Mouse (Mus musculus): ENCODE measurements around the gene Gm5039. TPM values are rescaled to one million over a fixed set of nuclear protein-coding genes. Genes with fewer than 3 reads are reported as not detected.
"Not testable (repeated sequence)": the region's sequence is repeated elsewhere in the genome, so short reads cannot be mapped to it uniquely, and the experiment has no call there.

The Gm5039 gene
- not detected in 2 replicates for polyA plus RNA-seq (2014; fragmentation: Nextera tagmentation; extraction: Ambion mirVana)

DNA sequence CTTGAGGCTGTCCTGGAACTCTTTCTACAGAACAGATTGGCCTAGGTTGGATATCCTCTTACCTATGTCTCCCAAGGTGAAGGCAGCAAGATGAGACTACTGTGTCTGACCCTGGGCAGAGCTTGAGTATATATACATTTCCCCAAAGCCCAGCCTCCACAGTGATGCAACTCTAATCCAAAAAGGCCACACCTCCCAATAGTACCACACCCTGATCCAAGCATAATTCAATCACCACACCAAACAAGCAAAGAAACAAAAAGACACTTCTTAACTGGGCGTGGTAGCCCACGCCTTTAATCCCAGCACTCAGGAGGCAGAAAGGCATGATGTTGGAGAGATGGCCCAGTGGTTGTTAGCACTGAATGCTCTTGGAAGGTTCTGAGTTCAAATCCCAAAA, at the start of gene Gm5039:
Gene Gm5039, minus strand, starts transcription at position 101 of the 400 bp plus-strand sequence.
- 91% methylated on average over 2 of the region's 2 CpGs for WGBS
- DNase-seq (ENCODE audit: low spot score): not testable (repeated sequence)

GRCm38 (mm10) chr12:88372018-88372417, 48.2 kb upstream of the Gm5039 start:
- H3K27ac ChIP-seq (replicated peaks; ENCODE audit: low read depth, low read length): no peak overlapping the region
- H3K36me3 ChIP-seq (ENCODE audit: control insufficient read depth, insufficient read depth, low read length): peaks cover 9% of the 10 kb centered on the region; the same call in 1 of the 2 replicates
- no peak overlapping the region for H3K9ac ChIP-seq (ENCODE audit: low read depth, low read length)
- ATAC-seq (ENCODE audit: low read depth) (peak; percentile 32; the same call in 1 of the 2 replicates), DNase-seq (ENCODE audit: low spot score) (no peak)
- H3K4me1 ChIP-seq (ENCODE audit: control insufficient read depth, insufficient read depth, low read length): no peaks in the 10 kb centered on the region
- no peaks in the 10 kb centered on the region for H3K27me3 ChIP-seq (replicated peaks; ENCODE audit: control insufficient read depth, insufficient read depth, low read length)
- WGBS: 66% methylated on average over 5 of the region's 5 CpGs
- no peak overlapping the region for H3K4me3 ChIP-seq (ENCODE audit: low read depth, low read length)
- H3K9me3 ChIP-seq (ENCODE audit: control insufficient read depth, low read length): no peaks in the 10 kb centered on the region
- H3K4me2 ChIP-seq (ENCODE audit: low read depth, low read length): no peak overlapping the region

More for the DNA sequence above, at the start of gene Gm5039:
- H3K27me3 ChIP-seq (replicated peaks; ENCODE audit: control insufficient read depth, insufficient read depth, low read length); H3K9ac ChIP-seq (ENCODE audit: low read depth, low read length); H3K27ac ChIP-seq (replicated peaks; ENCODE audit: low read depth, low read length); H3K4me3 ChIP-seq (ENCODE audit: low read depth, low read length); H3K4me1 ChIP-seq (ENCODE audit: control insufficient read depth, insufficient read depth, low read length); H3K4me2 ChIP-seq (ENCODE audit: low read depth, low read length); ATAC-seq (ENCODE audit: low read depth); H3K36me3 ChIP-seq (ENCODE audit: control insufficient read depth, insufficient read depth, low read length); H3K9me3 ChIP-seq (ENCODE audit: control insufficient read depth, low read length): not testable (repeated sequence)

DNA sequence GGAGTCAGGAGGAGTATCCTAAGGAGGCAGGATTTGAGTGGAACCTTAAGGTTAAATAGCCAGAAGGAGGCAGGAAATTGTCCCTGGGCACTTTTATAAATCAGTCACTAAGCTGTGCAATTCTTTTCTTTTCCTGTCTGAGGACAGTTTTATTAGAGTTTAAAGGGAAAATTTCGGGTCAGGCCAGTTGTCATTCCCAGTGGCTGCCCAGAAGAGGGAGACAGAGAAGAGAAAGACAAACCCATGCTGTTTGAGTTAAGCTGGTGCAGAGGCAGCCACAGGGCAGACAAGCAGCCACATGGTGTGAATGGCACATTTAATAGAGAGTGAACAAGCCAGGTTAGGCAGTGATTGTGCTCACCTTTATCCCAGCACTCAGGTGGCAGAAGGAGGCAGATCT, 46.5 kb upstream of the Gm5039 start:
- not testable (repeated sequence) for H3K36me3 ChIP-seq (ENCODE audit: control insufficient read depth, insufficient read depth, low read length); H3K9ac ChIP-seq (ENCODE audit: low read depth, low read length); H3K4me2 ChIP-seq (ENCODE audit: low read depth, low read length); H3K9me3 ChIP-seq (ENCODE audit: control insufficient read depth, low read length); ATAC-seq (ENCODE audit: low read depth); DNase-seq (ENCODE audit: low spot score); H3K27me3 ChIP-seq (replicated peaks; ENCODE audit: control insufficient read depth, insufficient read depth, low read length); H3K27ac ChIP-seq (replicated peaks; ENCODE audit: low read depth, low read length); H3K4me1 ChIP-seq (ENCODE audit: control insufficient read depth, insufficient read depth, low read length); H3K4me3 ChIP-seq (ENCODE audit: low read depth, low read length)
- 5% methylated on average over 1 of the region's 1 CpGs for WGBS

GRCm38 (mm10) chr12:88369690-88370089, 45.9 kb upstream of the Gm5039 start:
- H3K27me3 ChIP-seq (replicated peaks; ENCODE audit: control insufficient read depth, insufficient read depth, low read length); H3K36me3 ChIP-seq (ENCODE audit: control insufficient read depth, insufficient read depth, low read length); H3K9me3 ChIP-seq (ENCODE audit: control insufficient read depth, low read length); ATAC-seq (ENCODE audit: low read depth); H3K4me2 ChIP-seq (ENCODE audit: low read depth, low read length); H3K4me1 ChIP-seq (ENCODE audit: control insufficient read depth, insufficient read depth, low read length); H3K27ac ChIP-seq (replicated peaks; ENCODE audit: low read depth, low read length); H3K9ac ChIP-seq (ENCODE audit: low read depth, low read length); H3K4me3 ChIP-seq (ENCODE audit: low read depth, low read length); DNase-seq (ENCODE audit: low spot score): not testable (repeated sequence)
- 85% methylated on average over 4 of the region's 4 CpGs for WGBS

GRCm38 (mm10) chr12:88368618-88369017, 44.8 kb upstream of the Gm5039 start:
- H3K36me3 ChIP-seq (ENCODE audit: control insufficient read depth, insufficient read depth, low read length): peaks cover 4% of the 10 kb centered on the region; the same call in 1 of the 2 replicates
- WGBS: 81% methylated on average over 4 of the region's 4 CpGs
- DNase-seq (ENCODE audit: low spot score): no peak

DNA sequence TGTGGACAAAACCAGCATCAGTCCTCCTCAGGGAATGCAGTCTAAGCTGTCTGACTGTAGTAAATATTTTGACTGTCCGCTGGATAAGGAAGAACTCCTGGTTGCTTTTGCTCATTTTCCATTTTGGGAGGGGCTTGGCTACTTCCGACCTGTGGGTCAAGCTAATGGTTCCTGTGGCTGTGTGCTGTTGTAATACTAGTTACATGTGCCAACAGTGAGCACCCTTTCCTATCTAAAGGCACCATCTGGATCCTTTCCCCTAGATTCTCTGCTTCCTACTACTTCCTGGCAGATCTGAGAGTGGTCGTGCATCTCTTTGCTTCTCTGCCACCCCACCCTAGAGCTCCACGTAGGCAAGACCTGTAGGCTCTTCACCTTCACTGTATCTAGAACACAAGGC, 43.8 kb upstream of the Gm5039 start:
- no peaks in the 10 kb centered on the region for H3K4me1 ChIP-seq (ENCODE audit: control insufficient read depth, insufficient read depth, low read length)
- H3K4me3 ChIP-seq (ENCODE audit: low read depth, low read length): no peak overlapping the region
- no peak for DNase-seq (ENCODE audit: low spot score)
- 82% methylated on average over 4 of the region's 4 CpGs for WGBS
- H3K36me3 ChIP-seq (ENCODE audit: control insufficient read depth, insufficient read depth, low read length): peaks cover 4% of the 10 kb centered on the region; the same call in 1 of the 2 replicates
- no peak overlapping the region for H3K4me2 ChIP-seq (ENCODE audit: low read depth, low read length)
- H3K27ac ChIP-seq (replicated peaks; ENCODE audit: low read depth, low read length): no peak overlapping the region
- no peaks in the 10 kb centered on the region for H3K27me3 ChIP-seq (replicated peaks; ENCODE audit: control insufficient read depth, insufficient read depth, low read length)
- no peaks in the 10 kb centered on the region for H3K9me3 ChIP-seq (ENCODE audit: control insufficient read depth, low read length)
- no peak for ATAC-seq (ENCODE audit: low read depth)
- no peak overlapping the region for H3K9ac ChIP-seq (ENCODE audit: low read depth, low read length)

More at GRCm38 (mm10) chr12:88368618-88369017, 44.8 kb upstream of the Gm5039 start:
- Histone ChIP-seq H3K4me3 (ENCODE audit: low read depth, low read length) (no peak overlapping the region), H3K4me2 (ENCODE audit: low read depth, low read length) (no peak overlapping the region), H3K9me3 (ENCODE audit: control insufficient read depth, low read length) (no peaks in the 10 kb centered on the region), H3K9ac (ENCODE audit: low read depth, low read length) (no peak overlapping the region), H3K27ac (replicated peaks; ENCODE audit: low read depth, low read length) (no peak overlapping the region), H3K4me1 (ENCODE audit: control insufficient read depth, insufficient read depth, low read length) (no peaks in the 10 kb centered on the region), H3K27me3 (replicated peaks; ENCODE audit: control insufficient read depth, insufficient read depth, low read length) (no peaks in the 10 kb centered on the region)
- no peak; the same call in 1 of the 2 replicates for ATAC-seq (ENCODE audit: low read depth)

DNA sequence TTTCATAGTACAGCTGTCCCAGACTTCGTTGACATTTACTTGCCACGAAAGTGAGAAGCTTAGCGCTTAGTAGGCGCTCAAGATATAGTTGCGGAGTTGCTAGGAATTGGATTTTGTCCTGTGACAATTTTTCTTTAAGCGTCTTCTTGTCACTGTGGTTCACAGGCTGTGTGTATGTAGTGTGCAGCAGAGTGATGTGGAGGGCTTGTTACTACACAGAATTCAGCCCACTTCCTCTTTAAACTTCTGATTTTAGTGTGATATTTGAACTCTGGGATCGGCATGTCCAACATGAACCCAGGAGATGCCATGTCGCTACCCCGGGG, 37.3 kb upstream of the Gm5039 start:
- Histone ChIP-seq H3K36me3 (ENCODE audit: control insufficient read depth, insufficient read depth, low read length) (no peaks in the 10 kb centered on the region), H3K9ac (ENCODE audit: low read depth, low read length) (peak overlapping the region; percentile 67), H3K9me3 (ENCODE audit: control insufficient read depth, low read length) (no peaks in the 10 kb centered on the region), H3K27ac (replicated peaks; ENCODE audit: low read depth, low read length) (no peak overlapping the region), H3K4me1 (ENCODE audit: control insufficient read depth, insufficient read depth, low read length) (no peaks in the 10 kb centered on the region), H3K27me3 (replicated peaks; ENCODE audit: control insufficient read depth, insufficient read depth, low read length) (no peaks in the 10 kb centered on the region), H3K4me3 (ENCODE audit: low read depth, low read length) (peak overlapping the region; percentile 61), H3K4me2 (ENCODE audit: low read depth, low read length) (peak overlapping the region; percentile 58)
- DNase-seq (ENCODE audit: low spot score): no peak
- 45% methylated on average over 9 of the region's 9 CpGs for WGBS
- ATAC-seq (ENCODE audit: low read depth): no peak

- Histone ChIP-seq H3K9ac (ENCODE audit: low read depth, low read length) (peak within 1 kb of the TSS; percentile 67), H3K9me3 (ENCODE audit: control insufficient read depth, low read length) (no peaks in the 10 kb centered on the region), H3K36me3 (ENCODE audit: control insufficient read depth, insufficient read depth, low read length) (no peaks in the 10 kb centered on the region), H3K4me1 (ENCODE audit: control insufficient read depth, insufficient read depth, low read length) (no peaks in the 10 kb centered on the region), H3K27ac (replicated peaks; ENCODE audit: low read depth, low read length) (no peak within 1 kb of the TSS), H3K4me3 (ENCODE audit: low read depth, low read length) (peak within 1 kb of the TSS; percentile 61), H3K27me3 (replicated peaks; ENCODE audit: control insufficient read depth, insufficient read depth, low read length) (no peaks in the 10 kb centered on the region), H3K4me2 (ENCODE audit: low read depth, low read length) (peak within 1 kb of the TSS; percentile 58)
- peak; percentile 98 for ATAC-seq (ENCODE audit: low read depth)
- WGBS: under 1% methylated on average over 34 of the region's 38 CpGs
- DNase-seq (ENCODE audit: low spot score): peak; percentile 95
Observed at GRCm38 (mm10) chr12:88360441-88361119, 36.8 kb upstream of the Gm5039 start, which contains the start of gene Adck1. TSS of gene Adck1 (plus strand) at chr12:88360554.

GRCm38 (mm10) chr12:88354182-88354702, 30.4 kb upstream of the Gm5039 start:
- peak overlapping the region; percentile 58 for H3K9ac ChIP-seq (ENCODE audit: low read depth, low read length)
- H3K36me3 ChIP-seq (ENCODE audit: control insufficient read depth, insufficient read depth, low read length): no peaks in the 10 kb centered on the region
- peak overlapping the region; percentile 31 for H3K4me3 ChIP-seq (ENCODE audit: low read depth, low read length)
- ATAC-seq (ENCODE audit: low read depth): 0 out of 2 replicates have a peak, but pooled peaks have one; percentile 44
- no peaks in the 10 kb centered on the region for H3K27me3 ChIP-seq (replicated peaks; ENCODE audit: control insufficient read depth, insufficient read depth, low read length)
- H3K4me2 ChIP-seq (ENCODE audit: low read depth, low read length): peak overlapping the region; percentile 59
- no peak for DNase-seq (ENCODE audit: low spot score)
- no peaks in the 10 kb centered on the region for H3K9me3 ChIP-seq (ENCODE audit: control insufficient read depth, low read length)
- 23% methylated on average over 31 of the region's 41 CpGs for WGBS
- no peaks in the 10 kb centered on the region for H3K4me1 ChIP-seq (ENCODE audit: control insufficient read depth, insufficient read depth, low read length)
- no peak overlapping the region for H3K27ac ChIP-seq (replicated peaks; ENCODE audit: low read depth, low read length)
